In genomic region chr10:99450714-99451625, GRCm38 (mm10) we compare ENCODE assay signal across 10 mouse cellular contexts.
DNase-seq lines count a peak whose midpoint lies in the region; ATAC-seq and TF ChIP-seq lines count a peak whose summit lies in the region.
"Had no signal": no experiment of that assay in that cellular context is flagged by ENCODE, and none has a peak within 500 bp of the region (broad histone marks: within the 10 kb centered on the region; RNA-seq: fewer than 3 reads in every experiment).

No protein-coding gene starts in this region.

- 0 out of 2 replicates have a peak, but pooled peaks have one; percentile 31 for ATAC-seq in intestine, embryonic 15.5 days
- ATAC-seq in intestine, postnatal 0 days, result no peak; the same call in 1 of the 2 replicates
- peak; percentile 86 for ATAC-seq in hindbrain, embryonic 14.5 days (ENCODE audit: low FRiP score)
- ATAC-seq in monocyte, adult 5-6 weeks (replicated peaks; ENCODE audit: insufficient number of reproducible peaks, low FRiP score, low TSS enrichment, poor library complexity, severe bottlenecking), result peak; percentile 73

- H3K27ac ChIP-seq in intestine, embryonic 15.5 days, result no peak overlapping the region
- no peak overlapping the region for H3K27ac ChIP-seq in intestine, postnatal 0 days (ENCODE audit: low read depth, low read length)
- H3K27ac ChIP-seq in hindbrain, embryonic 14.5 days, result peak overlapping the region; percentile 77; the same call in 1 of the 2 replicates
- no peak overlapping the region for H3K27ac ChIP-seq in gastrocnemius, adult 2 months

- H3K9me3 ChIP-seq in intestine, embryonic 15.5 days, result no peaks in the 10 kb centered on the region
- no peaks in the 10 kb centered on the region for H3K9me3 ChIP-seq in intestine, postnatal 0 days (ENCODE audit: control insufficient read depth)
- H3K9me3 ChIP-seq in hindbrain, embryonic 14.5 days (ENCODE audit: control insufficient read depth, low read length), result no peaks in the 10 kb centered on the region

- TF ChIP-seq CTCF in intestine, postnatal 0 days (IDR thresholded peaks at IDR 0.05; ENCODE audit: low read depth), result no peak
- no peak for TF ChIP-seq CTCF in gastrocnemius, adult 2 months (IDR thresholded peaks at IDR 0.05)

- WGBS in intestine, embryonic 15.5 days, result 55% methylated on average over 9 of the region's 9 CpGs
- 47% methylated on average over 9 of the region's 9 CpGs for WGBS in intestine, postnatal 0 days
- 29% methylated on average over 9 of the region's 9 CpGs for WGBS in hindbrain, embryonic 14.5 days

- DNase-seq in embryo, embryonic 11 days, result peak; percentile 64
- peak; percentile 63 for DNase-seq in hindbrain, embryonic 14.5 days (ENCODE audit: low spot score)
- no peak for DNase-seq in gastrocnemius, adult 2 months
- DNase-seq in ovary, postnatal 14 days (ENCODE audit: low spot score), result no peak
- DNase-seq in urinary bladder, postnatal 14 days (ENCODE audit: low spot score), result no peak
- DNase-seq: adrenal gland, postnatal 14 days; heart, postnatal 36 days had no signal

- no peak overlapping the region for H3K4me2 ChIP-seq in intestine, embryonic 15.5 days (replicated peaks)
- H3K4me2 ChIP-seq in intestine, postnatal 0 days (replicated peaks; ENCODE audit: low read depth), result no peak overlapping the region
- peak overlapping the region; percentile 12; the same call in 1 of the 2 replicates for H3K4me2 ChIP-seq in hindbrain, embryonic 14.5 days (replicated peaks)

- H3K4me1 ChIP-seq in intestine, embryonic 15.5 days (replicated peaks), result no peaks in the 10 kb centered on the region
- 0 out of 2 replicates have a peak, but pooled peaks cover 2% of the 10 kb centered on the region for H3K4me1 ChIP-seq in intestine, postnatal 0 days (replicated peaks; ENCODE audit: control insufficient read depth, insufficient read depth, low read length)
- peaks cover 16% of the 10 kb centered on the region for H3K4me1 ChIP-seq in hindbrain, embryonic 14.5 days (replicated peaks; ENCODE audit: control insufficient read depth, insufficient read depth, low read length)

- no peak overlapping the region for H3K4me3 ChIP-seq in intestine, embryonic 15.5 days (replicated peaks)
- no peak overlapping the region for H3K4me3 ChIP-seq in intestine, postnatal 0 days (ENCODE audit: low read depth, low read length)
- H3K4me3 ChIP-seq in hindbrain, embryonic 14.5 days (replicated peaks; ENCODE audit: low read length), result no peak overlapping the region
- H3K4me3 ChIP-seq in gastrocnemius, adult 2 months, result no peak overlapping the region

- no peaks in the 10 kb centered on the region for H3K27me3 ChIP-seq in intestine, embryonic 15.5 days (replicated peaks)
- no peaks in the 10 kb centered on the region for H3K27me3 ChIP-seq in intestine, postnatal 0 days (replicated peaks; ENCODE audit: control insufficient read depth, insufficient read depth, low read length)
- H3K27me3 ChIP-seq in hindbrain, embryonic 14.5 days (ENCODE audit: control insufficient read depth, insufficient read depth, low read length), result no peaks in the 10 kb centered on the region

- no peak overlapping the region for H3K9ac ChIP-seq in intestine, embryonic 15.5 days
- no peak overlapping the region for H3K9ac ChIP-seq in intestine, postnatal 0 days (ENCODE audit: low read depth, low read length)
- no peak overlapping the region for H3K9ac ChIP-seq in hindbrain, embryonic 14.5 days

- intact Hi-C loops in gastrocnemius, adult 2 months (cut with DNase I), result no loop called here

- H3K36me3 ChIP-seq in intestine, embryonic 15.5 days, result no peaks in the 10 kb centered on the region
- H3K36me3 ChIP-seq in intestine, postnatal 0 days (ENCODE audit: control insufficient read depth, insufficient read depth), result no peaks in the 10 kb centered on the region
- H3K36me3 ChIP-seq in hindbrain, embryonic 14.5 days (replicated peaks; ENCODE audit: control insufficient read depth, insufficient read depth), result no peaks in the 10 kb centered on the region

Comparison
In these comparisons a context has a peak if more than half of its experiments do, and no peak if none do; other contexts are left out.
1. DNase-seq: peak in embryo, embryonic 11 days (single experiment) and hindbrain, embryonic 14.5 days (single experiment); none in gastrocnemius, adult 2 months (single experiment), ovary, postnatal 14 days (single experiment) and urinary bladder, postnatal 14 days (single experiment).